Mouse (Mus musculus) brain, embryonic 14.5 days (tissue): ENCODE measurements at regions not wholly inside any gene's neighbourhood (a gene's known extent, or its start where the extent isn't known, plus 50 kb on each side); places are given as distances from the start of the nearest gene placed in this dataset.

ENCODE experiments used
- CTCF ChIP-seq: fragments of 200-500 bp; IDR thresholded peaks from 2 replicates; pipeline ENCODE4 v1.5.1; 2012; ENCODE audit warnings: inconsistent platforms, mild to moderate bottlenecking, moderate library complexity, borderline replicate concordance; ENCODE audit not compliant: insufficient read depth, insufficient read length; ENCODE audit errors: extremely low read depth
- POLR2A ChIP-seq: fragments of 200-500 bp; IDR thresholded peaks from 2 replicates; pipeline ENCODE4 v1.6.1; 2012; ENCODE audit warnings: mild to moderate bottlenecking, inconsistent platforms, borderline replicate concordance; ENCODE audit not compliant: poor library complexity, insufficient read depth, insufficient read length, severe bottlenecking; ENCODE audit errors: extremely low read depth

GRCm38 (mm10) chr15:93005751-93006231, 269.2 kb downstream of the Gxylt1 start:
- no peak for TF ChIP-seq CTCF
- TF ChIP-seq POLR2A = no peak
